In the genomic region with DNA sequence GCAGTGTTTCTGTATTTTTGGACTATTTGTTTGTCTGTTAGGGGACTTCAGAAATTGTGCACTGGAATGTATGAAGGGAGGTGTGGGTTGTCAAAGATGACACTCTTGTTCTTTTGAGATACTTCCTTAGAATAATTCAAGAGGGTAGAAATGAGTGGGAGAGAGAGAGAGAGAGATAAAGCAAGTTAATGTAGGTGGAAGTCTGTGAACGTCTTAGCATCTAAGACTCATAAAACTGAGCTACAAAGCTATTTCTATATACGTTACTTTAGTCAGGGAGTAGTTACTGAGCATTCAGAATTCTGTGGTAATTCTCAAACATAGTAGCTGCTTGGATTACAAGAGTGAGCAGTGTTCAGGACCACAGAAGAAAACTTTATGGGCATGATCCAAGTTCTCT, we compare ENCODE assay signal across 20 mouse cellular contexts.
DNase-seq lines count a peak whose midpoint lies in the region; ATAC-seq lines count a peak whose summit lies in the region.
"Had no signal": no experiment of that assay in that cellular context is flagged by ENCODE, and none has a peak within 500 bp of the region (broad histone marks: within the 10 kb centered on the region; RNA-seq: fewer than 3 reads in every experiment).

No protein-coding gene starts in this region.

- no peak for DNase-seq in frontal cortex, postnatal 10 days (ENCODE audit: low spot score in 2 of 2)
- DNase-seq in brain, adult 2 months (ENCODE audit: low read depth, low spot score): peak; percentile 55
- peak; percentile 58 for DNase-seq in telencephalon, adult 2 months (ENCODE audit: low read depth, low spot score)
- DNase-seq in spleen, adult 12 weeks (ENCODE audit: low spot score): no peak
- no peak for DNase-seq in embryo, embryonic 11 days
- DNase-seq: adrenal gland, adult 2 months; adrenal gland, adult 8-10 months; adrenal gland, postnatal 10 days; adrenal gland, postnatal 14 days; adrenal gland, postnatal 25 days; adrenal gland, postnatal 36 days; B cell, adult 2 months; cerebellum, adult 11 months; cerebellum, adult 11-12 months; cerebellum, adult 18-20 months; cerebellum, adult 2 months had no signal

- ATAC-seq in frontal cortex, adult (ENCODE audit: low TSS enrichment): peak; percentile 94
- ATAC-seq: activated CD4-positive, CD25-positive, alpha-beta regulatory T cell, adult 4 months; CD4-positive, CD25-positive, alpha-beta regulatory T cell, adult 4 months; Patski had no signal

Comparison
In these comparisons a context has a peak if more than half of its experiments do, and no peak if none do; other contexts are left out.
1. DNase-seq: peak in brain, adult 2 months (single experiment) and telencephalon, adult 2 months (single experiment); none in frontal cortex, postnatal 10 days (0 of 2), spleen, adult 12 weeks (single experiment) and embryo, embryonic 11 days (single experiment).